Mouse (Mus musculus) embryonic facial prominence, embryonic 10.5 days (tissue): ENCODE measurements at regions not wholly inside any gene's neighbourhood (a gene's known extent, or its start where the extent isn't known, plus 50 kb on each side); places are given as distances from the start of the nearest gene placed in this dataset.

Source experiments
- DNase-seq: peaks from one replicate; pipeline ENCODE4 v3.0.0-alpha.2; 2017; ENCODE audit warnings: low spot score
- H3K27ac ChIP-seq: fragments of 300-500 bp; sonication (generic); replicated peaks from 2 replicates; pipeline ENCODE4 v1.5.1; 2016; ENCODE audit warnings: mild to moderate bottlenecking
- H3K27me3 ChIP-seq: fragments of 300-500 bp; sonication (generic); replicated peaks from 2 replicates; pipeline ENCODE4 v1.6.1; 2016; ENCODE audit warnings: low read depth, mild to moderate bottlenecking; ENCODE audit not compliant: poor library complexity, severe bottlenecking
- H3K36me3 ChIP-seq: fragments of 300-500 bp; sonication (generic); replicated peaks from 2 replicates; pipeline ENCODE4 v1.6.1; 2016; ENCODE audit warnings: mild to moderate bottlenecking, moderate library complexity
- H3K4me1 ChIP-seq: fragments of 300-500 bp; sonication (generic); 2 replicates; pipeline ENCODE4 v1.6.1; 2016
- H3K4me3 ChIP-seq: fragments of 300-500 bp; sonication (generic); 2 replicates; pipeline ENCODE4 v1.5.1; 2016; ENCODE audit warnings: mild to moderate bottlenecking, moderate library complexity
- H3K9me3 ChIP-seq: fragments of 300-500 bp; sonication (generic); 2 replicates; pipeline ENCODE4 v1.6.1; 2016; ENCODE audit warnings: mild to moderate bottlenecking
- WGBS: fragments of 180-500 bp; shearing (Covaris S2); methylation state at CpG from one replicate; pipeline ENCODE4 v1.1.7; 2016; 5-methylcytosine and 5-hydroxymethylcytosine counted together

DNA sequence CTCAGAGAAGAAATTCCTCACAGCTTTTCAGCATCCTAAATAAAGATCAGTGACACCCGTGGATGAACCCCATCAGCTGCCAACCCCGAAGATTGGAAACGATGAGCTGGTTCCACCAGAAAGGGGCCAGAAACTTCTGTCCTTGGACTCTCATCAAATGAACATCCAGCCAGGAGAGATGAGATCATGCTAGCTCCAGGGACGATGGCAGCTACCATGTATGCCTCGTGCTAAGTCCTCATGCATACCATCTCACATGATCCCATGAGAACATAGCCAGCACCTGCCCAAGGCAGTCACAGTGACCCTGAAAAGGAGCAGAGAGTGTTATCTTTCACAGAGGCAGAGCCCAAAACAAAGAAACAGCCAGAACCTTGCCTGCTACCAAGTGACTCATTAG is 88.6 kb downstream of the Irs2 start:
- DNase-seq = no peak
- 93% methylated on average over 5 of the region's 5 CpGs for WGBS
- H3K27me3 ChIP-seq = peaks cover 24% of the 10 kb centered on the region
- H3K27ac ChIP-seq = peak overlapping the region; percentile 93; the same call in 1 of the 2 replicates
- H3K36me3 ChIP-seq = no peaks in the 10 kb centered on the region
- peaks cover 61% of the 10 kb centered on the region for H3K4me1 ChIP-seq
- no peaks in the 10 kb centered on the region for H3K9me3 ChIP-seq
- no peak overlapping the region for H3K4me3 ChIP-seq

DNA sequence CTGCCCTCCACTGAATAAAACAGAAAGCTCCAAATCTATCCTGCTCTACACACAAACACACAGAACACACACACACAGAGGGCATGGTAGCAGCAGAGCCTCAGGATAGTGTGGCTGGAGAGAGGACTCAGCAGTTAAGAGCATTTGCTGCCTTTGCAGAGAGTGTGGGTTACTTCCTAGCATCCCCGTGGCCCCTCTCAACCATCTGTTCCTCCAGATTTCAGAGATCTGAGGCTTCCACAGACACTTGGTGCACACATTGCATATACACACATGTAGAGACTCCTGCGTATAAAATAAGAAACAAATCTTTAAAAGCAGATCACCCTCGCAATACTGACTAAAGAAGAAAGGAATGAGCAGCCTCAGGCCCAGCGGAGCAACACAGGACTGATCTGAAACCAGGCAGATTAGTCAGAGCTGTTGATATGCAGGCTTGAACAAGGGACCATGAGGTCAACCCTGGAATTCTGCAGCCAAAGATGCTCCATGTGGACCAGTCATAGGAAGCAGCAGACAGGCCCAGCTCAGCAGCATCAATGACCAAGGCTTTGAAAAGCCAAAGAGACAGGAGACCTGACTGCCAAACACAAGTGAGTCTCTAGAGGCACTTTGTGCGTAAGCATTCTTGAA is 89.7 kb downstream of the Irs2 start:
- peak overlapping the region; percentile 26 for H3K27ac ChIP-seq
- 84% methylated on average over 5 of the region's 5 CpGs for WGBS
- no peak for DNase-seq
- peaks cover 32% of the 10 kb centered on the region for H3K27me3 ChIP-seq
- H3K9me3 ChIP-seq = no peaks in the 10 kb centered on the region
- H3K4me3 ChIP-seq = no peak overlapping the region
- H3K36me3 ChIP-seq = no peaks in the 10 kb centered on the region
- H3K4me1 ChIP-seq = peaks cover 51% of the 10 kb centered on the region

GRCm38 (mm10) chr8:10914616-10915015 is 93.6 kb downstream of the Irs2 start:
- peaks cover 55% of the 10 kb centered on the region for H3K27me3 ChIP-seq
- DNase-seq = no peak

DNA sequence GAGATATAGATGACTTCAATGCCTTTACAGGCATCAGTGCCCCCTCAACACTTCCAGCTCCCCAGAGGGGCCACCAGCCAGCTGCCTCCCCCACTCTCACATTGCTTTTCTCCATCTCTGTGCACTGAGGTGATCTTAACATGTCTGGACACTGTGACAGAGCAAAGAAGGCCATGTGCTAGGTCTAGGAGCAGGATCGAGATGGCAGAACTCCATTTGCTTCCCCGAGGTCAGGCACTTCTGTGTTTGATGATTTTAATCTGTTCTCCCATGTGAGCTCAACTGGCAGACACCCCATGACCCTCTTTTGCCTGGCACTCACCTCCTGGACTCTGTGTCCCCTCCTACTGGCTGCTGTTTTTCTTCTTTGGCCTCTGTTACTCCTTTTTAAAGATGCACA is 95.8 kb downstream of the Irs2 start:
- Histone ChIP-seq H3K9me3 (no peaks in the 10 kb centered on the region), H3K36me3 (no peaks in the 10 kb centered on the region), H3K4me3 (no peak overlapping the region), H3K4me1 (peaks cover 25% of the 10 kb centered on the region), H3K27me3 (peaks cover 47% of the 10 kb centered on the region), H3K27ac (peak overlapping the region; percentile 40; the same call in 1 of the 2 replicates)
- no peak for DNase-seq
- WGBS = 68% methylated on average over 2 of the region's 2 CpGs

More at GRCm38 (mm10) chr8:10914616-10915015, 93.6 kb downstream of the Irs2 start:
- 82% methylated on average over 8 of the region's 8 CpGs for WGBS
- Histone ChIP-seq H3K27ac (no peak overlapping the region), H3K4me1 (peaks cover 33% of the 10 kb centered on the region), H3K4me3 (no peak overlapping the region), H3K9me3 (no peaks in the 10 kb centered on the region), H3K36me3 (no peaks in the 10 kb centered on the region)

- H3K27ac ChIP-seq = 0 out of 2 replicates have a peak overlapping the region, but pooled peaks have one; percentile 24
- no peak for DNase-seq
- H3K9me3 ChIP-seq = no peaks in the 10 kb centered on the region
- peaks cover 47% of the 10 kb centered on the region for H3K27me3 ChIP-seq
- peaks cover 25% of the 10 kb centered on the region for H3K4me1 ChIP-seq
- H3K36me3 ChIP-seq = no peaks in the 10 kb centered on the region
- 90% methylated on average over 4 of the region's 4 CpGs for WGBS
- no peak overlapping the region for H3K4me3 ChIP-seq
Observed at GRCm38 (mm10) chr8:10911371-10911770, 96.9 kb downstream of the Irs2 start.

DNA sequence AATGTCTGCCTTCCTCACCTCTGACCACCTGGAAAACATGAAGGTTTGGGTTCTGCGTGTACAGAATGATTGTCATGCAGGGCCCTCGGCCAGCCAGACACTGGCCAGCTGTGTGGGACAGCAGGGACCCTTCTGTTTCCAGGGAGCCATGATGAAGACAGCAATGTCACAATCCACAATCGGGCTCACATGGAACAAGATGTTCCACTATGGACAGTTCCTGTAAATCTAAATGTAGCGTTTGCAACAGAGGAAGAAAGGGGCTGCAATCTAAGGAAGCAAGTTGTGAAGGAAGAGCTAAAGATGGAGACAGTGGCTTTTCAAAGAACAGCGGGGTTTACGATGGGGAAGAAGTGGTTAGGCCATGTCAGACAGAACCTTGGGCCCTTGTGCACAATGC is 97.3 kb downstream of the Irs2 start:
- Histone ChIP-seq H3K36me3 (no peaks in the 10 kb centered on the region), H3K4me3 (no peak overlapping the region), H3K27me3 (peaks cover 47% of the 10 kb centered on the region), H3K9me3 (no peaks in the 10 kb centered on the region), H3K27ac (no peak overlapping the region; the same call in 1 of the 2 replicates), H3K4me1 (peaks cover 25% of the 10 kb centered on the region)
- 86% methylated on average over 6 of the region's 6 CpGs for WGBS
- no peak for DNase-seq

DNA sequence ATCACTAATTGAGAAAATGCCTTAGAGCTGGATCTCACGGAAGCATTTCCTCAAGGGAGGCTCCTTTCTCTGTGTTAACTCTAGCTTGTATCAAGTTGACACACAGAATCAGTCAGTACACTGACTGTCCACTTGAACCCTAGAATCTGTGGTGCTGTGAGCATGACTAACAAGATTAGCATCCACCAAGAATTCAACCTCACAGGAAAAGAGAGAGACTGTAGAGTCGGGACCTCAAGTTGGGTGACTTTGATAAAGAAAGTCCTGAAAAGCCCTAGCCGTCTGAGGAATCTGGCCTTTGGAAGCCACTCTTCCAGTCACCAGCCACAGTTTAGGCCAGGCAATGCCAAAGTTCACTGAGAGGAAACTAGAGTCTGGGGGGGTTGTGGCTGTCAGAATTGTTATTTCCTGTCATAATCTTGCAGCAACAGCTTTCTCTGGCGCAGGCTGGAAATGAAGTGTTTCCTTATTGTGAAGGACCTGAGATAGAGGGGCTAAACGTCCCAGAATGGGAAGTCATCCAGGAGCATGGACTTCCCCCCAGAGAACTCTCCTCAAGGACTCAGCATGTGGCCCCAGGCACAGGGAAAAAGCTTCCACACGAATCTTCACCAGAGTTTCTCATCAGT is 97.9 kb downstream of the Irs2 start:
- WGBS = 50% methylated on average over 6 of the region's 6 CpGs
- DNase-seq = no peak
- Histone ChIP-seq H3K4me3 (no peak overlapping the region), H3K36me3 (no peaks in the 10 kb centered on the region), H3K27ac (no peak overlapping the region; the same call in 1 of the 2 replicates), H3K27me3 (peaks cover 47% of the 10 kb centered on the region), H3K9me3 (no peaks in the 10 kb centered on the region), H3K4me1 (peaks cover 25% of the 10 kb centered on the region)

DNA sequence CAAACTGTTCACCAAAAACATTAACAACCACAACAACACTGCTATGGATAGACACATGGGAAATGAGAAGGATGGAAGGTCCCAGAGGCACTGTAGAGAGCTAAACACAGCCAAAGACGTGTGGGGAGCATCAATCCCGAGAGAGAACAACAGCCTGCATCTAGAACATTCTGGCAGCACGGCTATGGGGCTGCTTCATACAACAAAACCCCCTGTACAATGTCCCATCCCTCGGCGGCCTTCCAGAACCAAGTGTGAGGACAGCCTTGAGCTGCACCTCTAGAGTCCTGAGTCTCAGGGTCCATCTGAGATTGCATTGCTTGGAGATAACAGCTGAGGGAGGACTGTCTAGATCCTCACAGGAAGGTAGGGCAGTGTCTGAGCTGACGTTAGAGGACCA is 99.1 kb downstream of the Irs2 start:
- Histone ChIP-seq H3K27me3 (peaks cover 43% of the 10 kb centered on the region), H3K9me3 (no peaks in the 10 kb centered on the region), H3K36me3 (no peaks in the 10 kb centered on the region), H3K27ac (no peak overlapping the region), H3K4me1 (peaks cover 21% of the 10 kb centered on the region), H3K4me3 (no peak overlapping the region)
- no peak for DNase-seq
- 87% methylated on average over 6 of the region's 6 CpGs for WGBS

GRCm38 (mm10) chr8:10906353-10906752 is 101.9 kb downstream of the Irs2 start:
- Histone ChIP-seq H3K27me3 (peaks cover 33% of the 10 kb centered on the region), H3K4me3 (no peak overlapping the region), H3K4me1 (peaks cover 16% of the 10 kb centered on the region), H3K9me3 (no peaks in the 10 kb centered on the region), H3K27ac (no peak overlapping the region), H3K36me3 (no peaks in the 10 kb centered on the region)
- no peak for DNase-seq
- WGBS = 81% methylated on average over 6 of the region's 6 CpGs

DNA sequence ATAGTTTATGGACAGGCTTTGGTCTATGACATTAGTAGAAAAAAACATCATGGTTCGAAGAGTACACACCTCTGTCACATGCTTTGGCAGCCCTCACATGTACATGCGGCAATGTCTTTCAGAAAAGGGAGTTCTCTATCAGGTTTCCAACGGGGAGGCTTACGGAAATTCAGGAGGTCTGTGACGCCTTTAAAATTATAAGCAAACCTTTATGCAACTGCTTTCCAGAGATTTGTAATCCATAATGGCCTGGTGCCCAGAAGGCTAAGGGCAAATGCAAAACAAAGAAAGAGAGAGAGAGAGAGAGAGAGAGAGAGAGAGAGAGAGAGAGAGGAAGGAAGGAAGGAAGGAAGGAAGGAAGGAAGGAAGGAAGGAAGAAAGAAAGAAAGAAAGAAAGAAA is 102.5 kb downstream of the Irs2 start:
- no peak for DNase-seq
- Histone ChIP-seq H3K4me1 (peaks cover 16% of the 10 kb centered on the region), H3K27me3 (peaks cover 32% of the 10 kb centered on the region), H3K4me3 (no peak overlapping the region), H3K9me3 (no peaks in the 10 kb centered on the region), H3K27ac (no peak overlapping the region), H3K36me3 (no peaks in the 10 kb centered on the region)
- WGBS = 91% methylated on average over 5 of the region's 5 CpGs

- Histone ChIP-seq H3K36me3 (no peaks in the 10 kb centered on the region), H3K27me3 (peaks cover 20% of the 10 kb centered on the region), H3K4me3 (no peak overlapping the region), H3K4me1 (peaks cover 21% of the 10 kb centered on the region), H3K27ac (no peak overlapping the region), H3K9me3 (no peaks in the 10 kb centered on the region)
- no peak for DNase-seq
- 86% methylated on average over 2 of the region's 2 CpGs for WGBS
Observed at GRCm38 (mm10) chr8:10903957-10904356, 104.3 kb downstream of the Irs2 start.

GRCm38 (mm10) chr8:10901954-10902353 is 106.3 kb downstream of the Irs2 start:
- no peaks in the 10 kb centered on the region for H3K9me3 ChIP-seq
- H3K4me3 ChIP-seq = no peak overlapping the region
- H3K36me3 ChIP-seq = no peaks in the 10 kb centered on the region
- peaks cover 23% of the 10 kb centered on the region for H3K27me3 ChIP-seq
- H3K27ac ChIP-seq = no peak overlapping the region
- 98% methylated on average over 4 of the region's 4 CpGs for WGBS
- DNase-seq = no peak
- H3K4me1 ChIP-seq = peaks cover 37% of the 10 kb centered on the region

DNA sequence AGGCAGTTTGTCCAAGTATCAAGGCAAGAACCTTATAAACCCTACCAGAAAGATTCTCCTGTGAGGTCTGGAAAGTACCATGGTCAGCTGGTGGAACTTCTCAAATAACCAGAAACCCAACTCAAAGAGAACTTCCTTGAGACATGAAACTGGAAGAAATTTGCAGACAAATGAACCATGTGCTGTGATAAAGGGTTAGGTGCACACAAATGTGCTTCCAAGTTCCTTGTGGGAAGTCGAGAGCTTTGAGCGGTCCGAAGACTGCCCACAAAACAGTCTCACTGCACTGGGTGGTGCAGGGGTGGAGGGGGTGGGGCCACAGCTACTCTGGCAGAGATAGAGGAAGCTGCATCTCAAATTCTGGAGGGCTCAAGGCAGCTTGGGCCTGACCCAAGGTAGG is 107.2 kb downstream of the Irs2 start:
- H3K36me3 ChIP-seq = no peaks in the 10 kb centered on the region
- H3K4me1 ChIP-seq = peaks cover 37% of the 10 kb centered on the region
- no peaks in the 10 kb centered on the region for H3K9me3 ChIP-seq
- 78% methylated on average over 3 of the region's 3 CpGs for WGBS
- 0 out of 2 replicates have a peak overlapping the region, but pooled peaks have one; percentile 15 for H3K27ac ChIP-seq
- no peak overlapping the region for H3K4me3 ChIP-seq
- DNase-seq = no peak
- H3K27me3 ChIP-seq = peaks cover 29% of the 10 kb centered on the region
